In the genomic region with DNA sequence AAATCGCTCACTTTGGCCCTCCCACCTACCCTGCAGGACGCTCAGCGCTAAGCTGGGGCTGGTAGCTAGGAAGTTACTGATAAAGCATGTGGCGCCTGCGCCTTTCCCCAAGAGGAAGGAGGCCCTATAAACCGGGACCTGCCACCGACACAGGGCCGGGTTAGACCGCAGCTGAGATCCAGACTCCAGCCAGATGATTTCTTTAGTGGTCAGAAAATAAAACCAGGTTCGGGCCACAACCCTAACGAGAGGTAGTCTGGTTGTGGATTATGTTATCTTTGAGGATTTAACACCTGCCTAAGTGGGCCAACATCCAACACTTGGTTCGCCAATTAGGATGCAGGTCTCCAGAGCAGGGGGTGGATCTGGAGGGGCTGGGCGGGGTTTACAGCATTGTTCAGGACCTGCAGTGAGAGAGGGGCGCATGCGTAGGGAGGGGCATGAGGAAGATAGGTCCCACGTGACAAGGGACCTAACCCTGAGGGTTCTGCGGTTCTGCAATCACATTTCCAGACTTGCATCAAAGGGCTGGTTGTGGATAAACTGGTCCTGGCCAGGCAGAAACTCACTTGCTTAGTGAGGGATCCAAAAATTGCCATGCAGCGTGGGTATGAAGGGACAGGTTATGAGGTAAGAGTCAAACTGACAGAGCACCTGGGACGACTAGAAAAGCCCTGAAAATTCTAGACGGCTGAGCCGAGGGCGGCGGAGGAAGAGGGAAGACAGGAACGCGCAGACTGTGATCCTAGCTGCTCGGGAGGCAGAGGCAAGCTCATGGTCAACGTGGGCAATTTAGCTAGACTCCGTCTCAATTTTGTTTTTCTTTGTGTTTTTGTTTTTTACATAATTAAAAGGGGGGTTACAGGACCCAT, we compare ENCODE assay signal across 8 mouse cellular contexts. TPM values are rescaled to one million over a fixed set of nuclear protein-coding genes. Genes with fewer than 3 reads are reported as not detected.
DNase-seq lines count a peak whose midpoint lies in the region; ATAC-seq lines count a peak whose summit lies in the region.

A gene (minus strand): TSS at position 334 of the 872 bp plus-strand sequence.

- intact Hi-C loops in gastrocnemius, postnatal 36 days (cut with DNase I): no loop called here
- intact Hi-C loops in left cerebral cortex, postnatal 14 days (cut with DNase I): no loop called here

- peak; percentile 95 for DNase-seq in adrenal gland, adult 8-10 months
- peak; percentile 92 for DNase-seq in embryo, embryonic 11.5 days (ENCODE audit: low read depth, low spot score)
- DNase-seq in gastrocnemius, postnatal 36 days: peak; percentile 65 to 83
- peak; percentile 96 to 98 for DNase-seq in left cerebral cortex, postnatal 14 days (ENCODE audit: low spot score in 2 of 2)
- peak; percentile 92 for DNase-seq in right cerebral cortex, postnatal 25 days
- DNase-seq in urinary bladder, postnatal 36 days (ENCODE audit: low spot score in 2 of 2): peak; percentile 85 to 93

- ATAC-seq in intestine, embryonic 15.5 days: peak; percentile 91
- ATAC-seq in megakaryocyte-erythroid progenitor cell, adult 5-6 weeks (replicated peaks; ENCODE audit: low FRiP score, low TSS enrichment, poor library complexity, severe bottlenecking): peak; percentile 83

- no peaks in the 10 kb centered on the region for H3K9me3 ChIP-seq in intestine, embryonic 15.5 days

- peaks cover 2% of the 10 kb centered on the region for H3K27me3 ChIP-seq in intestine, embryonic 15.5 days (replicated peaks)

- peaks cover 18% of the 10 kb centered on the region for H3K4me1 ChIP-seq in intestine, embryonic 15.5 days (replicated peaks)

- H3K9ac ChIP-seq in intestine, embryonic 15.5 days: peak within 1 kb of the TSS; percentile 67

- no peaks in the 10 kb centered on the region for H3K36me3 ChIP-seq in intestine, embryonic 15.5 days

- under 1% methylated on average over 28 of the region's 28 CpGs for WGBS in intestine, embryonic 15.5 days

- H3K27ac ChIP-seq in intestine, embryonic 15.5 days: peak within 1 kb of the TSS; percentile 93

- H3K4me3 ChIP-seq in intestine, embryonic 15.5 days (replicated peaks): peak within 1 kb of the TSS; percentile 56

- peak within 1 kb of the TSS; percentile 95 for H3K4me2 ChIP-seq in intestine, embryonic 15.5 days (replicated peaks)

RNA-seq across cellular contexts. Expression of the gene that starts here (rescaled TPM):
- total RNA-seq in adrenal gland, adult 8-10 months (2022): 1 to 10 TPM; 4.4 to 9.4 (median 6.6) TPM
- under 1 TPM; 0.74 to 0.94 TPM for total RNA-seq in gastrocnemius, postnatal 36 days (2021)
- polyA plus RNA-seq in intestine, embryonic 15.5 days (2015; fragmentation: Nextera tagmentation; extraction: Ambion mirVana): 13.2 and 16.0 TPM in 2 replicates
- total RNA-seq in left cerebral cortex, postnatal 14 days (2021): 10 to 100 TPM in 1 of 2 experiments, 1 to 10 TPM in 1; 8.3 to 10.4 TPM
- total RNA-seq in megakaryocyte-erythroid progenitor cell, adult 5-6 weeks (2014; fragmentation: Nextera tagmentation): 2.4 and 3.1 TPM in 2 replicates
- total RNA-seq in megakaryocyte-erythroid progenitor cell, adult 5-6 weeks (2017): 0.19 and 4.7 TPM in 2 replicates

Comparison
In these comparisons a context has a peak if more than half of its experiments do, and no peak if none do; other contexts are left out.
1. Peak in every context shown above with its lines: DNase-seq, ATAC-seq, H3K4me3 ChIP-seq and H3K27ac ChIP-seq.
2. Peak in DNase-seq in gastrocnemius, postnatal 36 days; RNA of the gene not detected or under 1 TPM.